Mouse (Mus musculus) MEL (cell line): ENCODE data around the gene Pygo1. TPM values are rescaled to one million over a fixed set of nuclear protein-coding genes. Genes with fewer than 3 reads are reported as not detected.

Experiments
- DNase-seq: peaks from one replicate; pipeline ENCODE4 v3.0.0; 2011; ENCODE audit warnings: low read depth, low spot score
- H3K27ac ChIP-seq: 2 replicates; pipeline ENCODE4 v1.5.1; 2012; ENCODE audit warnings: low read depth, mild to moderate bottlenecking, control low read depth, low read length, moderate library complexity; ENCODE audit not compliant: control insufficient read depth
- H3K27me3 ChIP-seq, 2 experiments: fragments of 150-350 bp in 1 of 2; sonication (generic) in 1 of 2; 2 replicates each; pipeline ENCODE4 v1.6.1; 2012; ENCODE audit warnings: low read length in 2 of 2, mild to moderate bottlenecking in 2 of 2, improper control_type of control experiment in 1 of 2, moderate library complexity in 1 of 2; ENCODE audit not compliant: insufficient read depth in 2 of 2, control insufficient read depth in 1 of 2
- H3K36me3 ChIP-seq, 2 experiments: 2 replicates each; pipeline ENCODE4 v1.6.1; 2012 to 2014; ENCODE audit warnings: low read length in 2 of 2, improper control_type of control experiment in 1 of 2, inconsistent platforms in 1 of 2, mild to moderate bottlenecking in 1 of 2; ENCODE audit not compliant: insufficient read depth in 2 of 2, control insufficient read depth in 1 of 2
- H3K4me1 ChIP-seq, 2 experiments: fragments of 150-350 bp in 1 of 2; sonication (generic) in 1 of 2; 2 replicates each; pipeline ENCODE4 v1.6.1; 2012; ENCODE audit warnings: low read length in 2 of 2, improper control_type of control experiment in 1 of 2, mild to moderate bottlenecking in 1 of 2; ENCODE audit not compliant: insufficient read depth in 2 of 2, control insufficient read depth in 1 of 2
- H3K4me3 ChIP-seq, 2 experiments: fragments of 150-350 bp in 1 of 2; sonication (generic) in 1 of 2; 2 replicates each; pipeline ENCODE4 v1.5.1; 2012; ENCODE audit warnings: low read depth in 2 of 2, low read length in 2 of 2, mild to moderate bottlenecking in 2 of 2, moderate library complexity in 2 of 2, control low read depth in 1 of 2, improper control_type of control experiment in 1 of 2; ENCODE audit not compliant: control insufficient read depth in 1 of 2, insufficient read depth in 1 of 2
- H3K79me2 ChIP-seq: 2 replicates; pipeline ENCODE4 v1.6.1; 2012; ENCODE audit warnings: mild to moderate bottlenecking, low read length, moderate library complexity; ENCODE audit not compliant: control insufficient read depth, poor library complexity, insufficient read depth
- H3K9ac ChIP-seq: 2 replicates; pipeline ENCODE4 v1.6.1; 2012; ENCODE audit warnings: low read depth, mild to moderate bottlenecking, control low read depth, low read length, moderate library complexity; ENCODE audit not compliant: control insufficient read depth, poor library complexity, severe bottlenecking
- H3K9me3 ChIP-seq: fragments of 150-350 bp; sonication (generic); replicated peaks from 2 replicates; pipeline ENCODE4 v1.6.1; 2012; ENCODE audit warnings: mild to moderate bottlenecking, low read length, improper control_type of control experiment, moderate library complexity; ENCODE audit not compliant: insufficient read depth
- CHD1 ChIP-seq: IDR thresholded peaks from 2 replicates; pipeline ENCODE4 v1.6.1; 2012; ENCODE audit warnings: low read depth, mild to moderate bottlenecking, inconsistent platforms, low read length, improper control_type of control experiment
- CTCF ChIP-seq, 3 experiments: IDR thresholded peaks in 2 of 3; conservative IDR thresholded peaks in 1 of 3; 2 replicates each; pipeline ENCODE4 v1.5.1; 2011 to 2012; ENCODE audit warnings: low read length in 3 of 3, low read depth in 2 of 3, mild to moderate bottlenecking in 2 of 3, improper control_type of control experiment in 1 of 3, inconsistent platforms in 1 of 3, mixed read lengths in 1 of 3, moderate library complexity in 1 of 3; ENCODE audit not compliant: control insufficient read depth in 1 of 3, insufficient read depth in 1 of 3, poor library complexity in 1 of 3, severe bottlenecking in 1 of 3
- E2F4 ChIP-seq: IDR thresholded peaks from 2 replicates; pipeline ENCODE4 v1.6.1; 2011; ENCODE audit warnings: low read depth, low read length, improper control_type of control experiment, borderline replicate concordance
- EP300 ChIP-seq, 2 experiments: IDR thresholded peaks; 2 replicates each; pipeline ENCODE4 v1.6.1; 2011; ENCODE audit warnings: improper control_type of control experiment in 2 of 2, low read length in 2 of 2, low read depth in 1 of 2, mild to moderate bottlenecking in 1 of 2
- GATA1 ChIP-seq: IDR thresholded peaks from 2 replicates; pipeline ENCODE4 v1.6.1; 2011; ENCODE audit warnings: low read depth, low read length, improper control_type of control experiment
- JUND ChIP-seq: IDR thresholded peaks from 2 replicates; pipeline ENCODE4 v1.6.1; 2011; ENCODE audit warnings: low read depth, mild to moderate bottlenecking, improper control_type of control experiment, low read length
- MEF2A ChIP-seq: IDR thresholded peaks from 2 replicates; pipeline ENCODE4 v1.6.1; 2014; ENCODE audit warnings: low read depth, mild to moderate bottlenecking, inconsistent platforms, low read length, improper control_type of control experiment; ENCODE audit not compliant: poor library complexity, insufficient replicate concordance, severe bottlenecking; ENCODE audit errors: extremely low read depth
- MXI1 ChIP-seq: IDR thresholded peaks from 2 replicates; pipeline ENCODE4 v1.6.1; 2011; ENCODE audit warnings: mild to moderate bottlenecking, low read depth, low read length, improper control_type of control experiment
- POLR2AphosphoS5 ChIP-seq: IDR thresholded peaks from 2 replicates; pipeline ENCODE4 v1.6.1; 2012; ENCODE audit warnings: low read depth, borderline replicate concordance, mild to moderate bottlenecking, inconsistent platforms, low read length, moderate library complexity, mixed read lengths
- SMC3 ChIP-seq: IDR thresholded peaks from 2 replicates; pipeline ENCODE4 v1.6.1; 2011; ENCODE audit warnings: low read depth, low read length, improper control_type of control experiment
- TBP ChIP-seq: IDR thresholded peaks from 2 replicates; pipeline ENCODE4 v1.8.0; 2011; ENCODE audit warnings: low read depth, low read length, improper control_type of control experiment
- ZC3H11A ChIP-seq: IDR thresholded peaks from 2 replicates; pipeline ENCODE4 v1.6.1; 2012; ENCODE audit warnings: low read depth, mild to moderate bottlenecking, inconsistent platforms, low read length, improper control_type of control experiment
- polyA plus RNA-seq, 2 experiments: library from polyadenylated mRNA; stranded (reverse) in 1 of 2; unstranded in 1 of 2; fragments of >175 nt in 1 of 2; fragments of >200 nt in 1 of 2; gene quantifications; 2 replicates each; pipeline versions ENCODE4 v1.2.1 to v1.2.4; 2012; ENCODE audit warnings: low replicate concordance in 2 of 2, low read depth in 1 of 2; ENCODE audit not compliant: insufficient read length in 2 of 2, insufficient read depth in 1 of 2, missing spikeins in 1 of 2
- total RNA-seq: library from RNA; depleted of rRNA; stranded (reverse); fragments of 300-350 nt; gene quantifications from 2 replicates; pipeline ENCODE4 v1.2.3, GENCODE M21; 2012; rRNA removed

Gene Pygo1
- total and polyA plus RNA-seq, 3 experiments = not detected

GRCm38 (mm10) chr9:72996806-72997205 lies 71.4 kb downstream of the Pygo1 start:
- Histone ChIP-seq H3K79me2 (no peaks in the 10 kb centered on the region), H3K4me3 (no peak overlapping the region), H3K9ac (no peak overlapping the region), H3K27ac (no peak overlapping the region), H3K9me3 (no peaks in the 10 kb centered on the region), H3K27me3 (no peaks in the 10 kb centered on the region), H3K4me1 (no peaks in the 10 kb centered on the region), H3K36me3 (no peaks in the 10 kb centered on the region)
- no peak for DNase-seq
- TF ChIP-seq EP300 (IDR thresholded peaks at IDR 0.05; ENCODE audit: low read depth in 1 of 2, low read length in 2 of 2) (no peak), TBP (0 out of 2 replicates have a peak, but pooled peaks have one; percentile 17)

DNA sequence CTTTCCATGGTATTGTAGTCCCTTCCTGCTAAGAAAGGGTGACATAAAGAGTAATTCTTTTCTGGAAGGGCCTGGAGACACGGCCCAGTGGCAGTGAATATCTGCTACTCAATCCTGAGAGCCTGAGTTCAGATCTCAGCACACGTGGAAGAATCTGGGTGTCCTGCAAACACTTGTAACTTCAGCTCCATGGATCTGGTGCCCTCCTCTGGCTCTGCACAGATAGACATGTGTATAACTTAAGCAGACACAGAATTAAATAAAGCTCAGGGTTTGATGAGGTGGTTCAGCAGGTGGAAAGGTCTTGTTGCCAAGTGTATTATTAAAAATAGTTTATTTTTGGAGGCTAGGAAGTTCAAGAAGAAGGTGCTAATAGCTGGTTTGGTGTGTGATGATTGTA lies 75.0 kb downstream of the Pygo1 start:
- no peak for TF ChIP-seq CHD1
- no peak for TF ChIP-seq MXI1
- no peak for TF ChIP-seq GATA1
- no peak for DNase-seq
- Histone ChIP-seq H3K27ac (no peak overlapping the region), H3K9ac (no peak overlapping the region), H3K36me3 (no peaks in the 10 kb centered on the region), H3K9me3 (no peaks in the 10 kb centered on the region), H3K27me3 (no peaks in the 10 kb centered on the region), H3K79me2 (no peaks in the 10 kb centered on the region), H3K4me3 (no peak overlapping the region), H3K4me1 (no peaks in the 10 kb centered on the region)

DNA sequence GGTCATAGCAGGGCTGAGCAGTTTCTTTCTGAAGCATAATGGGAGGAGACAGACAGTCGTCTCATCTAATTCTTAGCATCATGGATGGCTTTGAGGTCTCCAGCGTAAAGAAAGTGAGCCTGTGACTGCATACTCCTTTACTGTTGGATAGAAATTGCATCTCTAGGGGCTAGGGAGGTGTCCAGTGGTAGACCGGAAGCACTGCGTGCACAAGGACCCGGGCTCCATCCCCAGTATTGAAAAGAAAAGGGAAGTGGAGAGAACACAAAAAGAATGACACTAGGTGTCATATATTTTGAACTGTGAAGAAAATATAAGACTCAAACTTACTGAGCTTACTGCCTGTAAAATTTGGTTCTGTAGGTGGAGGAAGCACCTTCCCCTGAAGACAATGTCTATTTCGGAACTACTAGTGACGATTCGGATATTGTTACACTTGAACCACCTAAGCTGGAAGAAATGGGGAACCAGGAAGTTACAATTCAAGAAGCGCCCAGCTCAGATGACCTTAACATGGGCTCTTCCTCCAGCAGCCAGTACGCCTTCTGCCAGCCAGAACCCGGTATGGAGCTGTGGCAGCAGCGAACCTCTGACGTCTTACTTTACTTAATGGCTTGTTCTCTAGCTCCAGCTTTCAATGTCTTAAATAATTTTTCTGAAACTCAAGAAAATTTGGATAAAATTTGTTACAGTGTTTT lies 76.0 kb downstream of the Pygo1 start:
- no peak overlapping the region for H3K9ac ChIP-seq
- H3K79me2 ChIP-seq = no peaks in the 10 kb centered on the region
- DNase-seq = no peak
- no peaks in the 10 kb centered on the region for H3K9me3 ChIP-seq
- H3K36me3 ChIP-seq = no peaks in the 10 kb centered on the region
- no peak for TF ChIP-seq JUND
- TF ChIP-seq MEF2A = no peak
- TF ChIP-seq ZC3H11A = no peak
- no peak for TF ChIP-seq SMC3
- TF ChIP-seq E2F4 = no peak
- no peak for TF ChIP-seq POLR2AphosphoS5
- TF ChIP-seq CTCF (IDR thresholded peaks at IDR 0.05 in 2 of 3, conservative IDR thresholded peaks at IDR 0.05 in 1 of 3; ENCODE audit: control insufficient read depth in 1 of 3, insufficient read depth in 1 of 3, low read depth in 2 of 3, low read length in 3 of 3, poor library complexity in 1 of 3, severe bottlenecking in 1 of 3) = no peak
- no peak overlapping the region for H3K27ac ChIP-seq
- no peaks in the 10 kb centered on the region for H3K4me1 ChIP-seq
- H3K27me3 ChIP-seq = no peaks in the 10 kb centered on the region
- no peak overlapping the region for H3K4me3 ChIP-seq

Other genes starting within 250 kb of the Pygo1 start
- not detected in 2 replicates for gene Prtg, start 118.8 kb upstream of the Pygo1 start, total RNA-seq
- not detected for gene Prtg, start 118.8 kb upstream of the Pygo1 start, polyA plus RNA-seq
- gene Dyx1c1, start 33.1 kb downstream of the Pygo1 start, total RNA-seq = 1.0 and 1.1 TPM in 2 replicates
- gene Dyx1c1, start 33.1 kb downstream of the Pygo1 start, polyA plus RNA-seq = 1 to 10 TPM in 1 of 2 experiments, not detected in 1; 2.0 TPM
- gene Gm44503, start 33.2 kb downstream of the Pygo1 start, total RNA-seq = not detected in 2 replicates
- gene Gm44503, start 33.2 kb downstream of the Pygo1 start, polyA plus RNA-seq = not detected
- 2.3 and 3.4 TPM in 2 replicates for gene Ccpg1os, start 59.7 kb downstream of the Pygo1 start, total RNA-seq
- gene Ccpg1os, start 59.7 kb downstream of the Pygo1 start, polyA plus RNA-seq = 1 to 10 TPM in 1 of 2 experiments, not detected in 1; 4.6 TPM
- gene Ccpg1, start 59.8 kb downstream of the Pygo1 start, total RNA-seq = 2.1 and 2.9 TPM in 2 replicates
- gene Ccpg1, start 59.8 kb downstream of the Pygo1 start, polyA plus RNA-seq = 10 to 100 TPM in 1 of 2 experiments, not detected in 1; 12.5 TPM
- 3.5 and 3.7 TPM in 2 replicates for gene Pigb, start 114.7 kb downstream of the Pygo1 start, total RNA-seq
- 10 to 100 TPM in 1 of 2 experiments, not detected in 1; 12.0 TPM for gene Pigb, start 114.7 kb downstream of the Pygo1 start, polyA plus RNA-seq
- gene Rab27a, start 119.2 kb downstream of the Pygo1 start, total RNA-seq = 8.6 and 8.8 TPM in 2 replicates
- 10 to 100 TPM in 1 of 2 experiments, not detected in 1; 11.2 TPM for gene Rab27a, start 119.2 kb downstream of the Pygo1 start, polyA plus RNA-seq
- gene Khdc3, start 176.2 kb downstream of the Pygo1 start, total RNA-seq = not detected in 2 replicates
- not detected for gene Khdc3, start 176.2 kb downstream of the Pygo1 start, polyA plus RNA-seq
- not detected in 2 replicates for gene Gm20509, start 176.8 kb downstream of the Pygo1 start, total RNA-seq
- gene Gm20509, start 176.8 kb downstream of the Pygo1 start, polyA plus RNA-seq = not detected
- 203 and 234 TPM in 2 replicates for gene Rsl24d1, start 187.8 kb downstream of the Pygo1 start, total RNA-seq
- gene Rsl24d1, start 187.8 kb downstream of the Pygo1 start, polyA plus RNA-seq = 100 to 1,000 TPM in 1 of 2 experiments, not detected in 1; 195 TPM